Mouse (Mus musculus): ENCODE measurements around the gene Aspscr1.

Aspscr1 gene

GRCm38 (mm10) chr11:120672687-120673593, at the start of gene Aspscr1:
Gene Aspscr1, plus strand, starts transcription at chr11:120672973.
- DNase-seq = peak; percentile 98

- peak; percentile 84 for DNase-seq
These were observed 48.7 kb upstream of the Aspscr1 start for GRCm38 (mm10) chr11:120623961-120624679.

GRCm38 (mm10) chr11:120624680-120625111, 48.1 kb upstream of the Aspscr1 start:
- peak; percentile 92 for DNase-seq

GRCm38 (mm10) chr11:120625152-120625775, 47.5 kb upstream of the Aspscr1 start, which contains the start of gene Sirt7:
Gene Sirt7, minus strand, starts transcription at chr11:120625240.
- DNase-seq = peak; percentile 5

GRCm38 (mm10) chr11:120626785-120627467, 45.8 kb upstream of the Aspscr1 start:
- DNase-seq = no peak

- DNase-seq = peak; percentile 20
These were observed 45.1 kb upstream of the Aspscr1 start for GRCm38 (mm10) chr11:120627468-120628300.

- peak; percentile 6 for DNase-seq
These were observed 44.0 kb upstream of the Aspscr1 start for GRCm38 (mm10) chr11:120628601-120629340.

GRCm38 (mm10) chr11:120629341-120629730, 43.4 kb upstream of the Aspscr1 start:
- peak; percentile 53 for DNase-seq

- DNase-seq = peak; percentile 67
These were observed 42.9 kb upstream of the Aspscr1 start for GRCm38 (mm10) chr11:120629911-120630310.

- peak; percentile 86 for DNase-seq
These were observed 42.3 kb upstream of the Aspscr1 start for GRCm38 (mm10) chr11:120630401-120630871.

GRCm38 (mm10) chr11:120630881-120631725, 41.7 kb upstream of the Aspscr1 start:
- peak; percentile 67 for DNase-seq

- peak; percentile 7 for DNase-seq
These were observed 40.9 kb upstream of the Aspscr1 start for GRCm38 (mm10) chr11:120631726-120632448.

GRCm38 (mm10) chr11:120632559-120633519, 39.9 kb upstream of the Aspscr1 start:
- peak; percentile 86 for DNase-seq

GRCm38 (mm10) chr11:120633520-120634343, 39.0 kb upstream of the Aspscr1 start, which contains the start of gene Mafg:
Gene Mafg, minus strand, starts transcription at chr11:120633600.
- peak; percentile 97 for DNase-seq

GRCm38 (mm10) chr11:120634810-120635209, 38.0 kb upstream of the Aspscr1 start:
- no peak for DNase-seq

GRCm38 (mm10) chr11:120641255-120641654, 31.5 kb upstream of the Aspscr1 start:
- peak; percentile 0 for DNase-seq

GRCm38 (mm10) chr11:120641869-120642268, 30.9 kb upstream of the Aspscr1 start:
- no peak for DNase-seq
